Mouse (Mus musculus): ENCODE measurements around the gene Arap2.
"Not testable (repeated sequence)": the region's sequence is repeated elsewhere in the genome, so short reads cannot be mapped to it uniquely, and the experiment has no call there.

Gene Arap2

DNA sequence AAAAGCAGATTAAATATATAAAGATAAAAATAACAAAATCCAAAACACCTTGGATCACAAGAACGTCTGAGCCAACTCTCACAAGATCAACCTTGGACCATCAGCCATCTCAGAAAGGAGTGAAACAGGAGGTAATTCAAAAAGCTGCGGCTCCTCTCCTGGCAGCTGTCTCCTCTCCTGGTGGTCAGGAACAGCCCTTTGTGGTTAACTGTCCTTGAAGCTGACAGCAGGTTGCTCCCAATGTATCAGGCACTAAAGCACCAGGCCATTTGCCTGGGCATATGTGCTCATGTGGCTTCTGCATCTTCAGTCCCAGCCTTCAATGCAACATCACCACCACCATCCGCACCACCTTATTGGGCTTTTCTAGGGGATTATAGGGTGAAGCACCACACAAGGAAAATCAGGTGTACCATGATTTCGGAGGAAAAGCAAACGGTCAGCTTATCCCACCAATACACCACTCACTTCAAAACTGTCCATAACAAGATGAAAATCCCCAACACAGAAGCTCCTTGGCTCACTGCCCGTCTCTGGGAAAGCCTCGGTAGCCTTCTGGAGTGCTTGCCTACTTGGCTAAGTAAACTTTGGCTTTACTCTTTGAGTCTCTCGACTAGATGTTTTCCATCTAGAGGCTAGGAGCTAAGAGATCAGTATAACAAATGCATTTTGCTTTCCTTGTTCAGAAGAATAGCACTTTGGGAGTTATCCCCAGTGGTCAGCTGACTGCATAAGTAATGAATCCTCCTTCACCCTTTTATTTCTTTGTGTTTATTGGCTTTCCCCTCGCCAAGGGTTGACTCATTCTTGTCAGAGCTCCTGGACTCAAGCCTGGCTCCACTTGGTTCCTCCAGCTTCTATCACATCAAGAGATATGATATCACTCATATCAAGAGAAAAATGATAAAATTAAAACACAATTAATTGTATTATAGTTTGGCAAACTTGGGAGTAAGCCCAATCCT lies 26.2 kb downstream of the Arap2 start:
- no peak for DNase-seq

DNA sequence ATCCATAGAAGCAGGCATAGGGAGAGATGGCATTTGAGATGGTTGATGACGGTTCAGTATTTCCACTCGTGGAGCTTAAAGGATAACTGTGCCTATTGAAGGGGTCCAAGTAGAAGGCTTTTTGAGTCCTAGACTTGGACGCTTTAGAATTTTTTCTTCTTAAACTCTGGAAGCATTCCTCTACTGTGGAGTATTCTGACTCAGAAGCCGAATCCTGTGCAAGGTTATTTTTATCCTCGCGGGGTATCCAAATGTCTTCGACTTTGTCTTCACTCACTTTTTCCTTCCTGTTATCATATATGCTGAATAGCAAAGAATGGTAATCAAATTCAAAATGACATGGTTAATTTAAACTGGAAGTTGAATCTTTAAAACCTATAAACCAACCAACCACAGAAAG lies 35.4 kb downstream of the Arap2 start:
- not testable (repeated sequence) for DNase-seq

- DNase-seq: no peak
Measured at GRCm38 (mm10) chr5:62725551-62725950, 40.4 kb downstream of the Arap2 start.

- DNase-seq: no peak
Measured at GRCm38 (mm10) chr5:62723261-62724105, 42.5 kb downstream of the Arap2 start.

DNA sequence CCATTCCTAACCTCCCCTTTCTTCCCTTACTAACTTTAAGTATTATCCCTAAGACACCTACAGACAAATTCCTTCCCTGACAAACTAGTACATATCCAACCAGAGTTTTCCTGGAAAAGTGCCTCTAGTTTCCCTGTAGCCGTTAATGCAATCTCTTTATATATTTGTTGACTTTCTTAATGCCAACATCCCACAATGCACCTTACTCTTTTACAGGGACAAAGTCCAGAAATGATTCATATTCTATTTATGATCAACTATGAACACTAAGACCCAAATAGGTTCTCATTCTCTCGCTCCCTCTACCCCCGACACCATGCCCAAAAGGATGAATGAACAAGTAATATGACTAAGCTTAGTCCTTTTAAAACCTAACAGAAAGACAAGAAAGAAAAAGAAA lies 49.5 kb downstream of the Arap2 start:
- no peak for DNase-seq

DNA sequence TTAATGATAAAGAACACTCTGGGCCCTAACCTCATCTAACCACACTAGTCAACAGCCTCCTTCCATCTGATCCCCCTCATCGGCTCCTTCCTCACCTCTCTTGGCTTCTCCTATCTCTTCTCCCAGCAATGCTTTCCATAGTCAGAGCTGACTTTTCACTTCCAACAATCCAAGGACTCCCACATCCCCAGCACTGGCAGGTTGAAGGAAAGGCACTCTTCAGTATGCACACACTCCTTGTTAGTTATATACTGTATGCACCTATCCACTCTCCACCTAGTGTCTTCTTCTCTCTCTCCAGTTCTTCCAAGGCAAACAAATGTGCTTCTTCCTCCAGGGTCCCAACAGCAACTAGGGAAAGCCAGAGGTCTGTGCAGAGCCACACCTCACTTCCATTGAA lies 50.0 kb downstream of the Arap2 start:
- no peak for DNase-seq

- no peak for DNase-seq
Measured at GRCm38 (mm10) chr5:62715436-62715835, 50.5 kb downstream of the Arap2 start.

DNA sequence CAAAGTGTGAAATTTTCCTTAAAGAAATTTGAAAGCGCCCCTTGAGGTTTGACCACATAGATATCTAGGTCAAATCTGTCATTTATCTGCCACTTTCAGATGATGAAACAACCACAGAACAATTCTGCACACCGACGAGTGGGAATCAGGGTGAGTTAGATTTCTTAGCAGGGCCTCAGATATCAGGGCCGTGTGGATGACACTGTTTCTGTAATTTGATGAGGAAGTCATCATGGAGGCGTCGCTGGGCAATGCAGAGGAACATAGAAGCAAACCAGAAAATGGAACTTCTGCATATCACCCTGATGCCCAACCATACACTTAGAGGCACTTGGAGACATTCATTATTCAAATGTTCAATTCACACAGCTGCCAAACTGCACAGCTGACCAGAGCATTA lies 55.0 kb downstream of the Arap2 start:
- no peak for DNase-seq

DNA sequence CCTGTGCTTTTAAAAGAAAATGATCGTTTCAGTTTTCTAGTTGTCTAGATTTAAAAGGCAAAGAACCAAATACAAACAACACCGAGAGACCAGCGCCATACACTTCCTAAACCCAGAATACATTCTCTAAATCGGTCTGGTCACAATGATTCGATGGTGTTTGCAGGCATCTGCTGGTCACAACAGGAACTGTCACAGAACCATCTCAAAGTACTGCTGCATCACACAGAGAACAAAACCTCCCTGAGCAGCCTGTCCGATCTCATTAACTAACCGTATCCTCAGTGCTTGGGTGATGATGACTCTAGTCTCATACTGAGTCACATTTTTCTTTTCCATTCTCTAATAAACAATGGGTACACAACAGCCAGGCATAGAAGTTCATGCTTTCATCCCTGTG lies 59.1 kb downstream of the Arap2 start:
- peak; percentile 48 for DNase-seq

DNA sequence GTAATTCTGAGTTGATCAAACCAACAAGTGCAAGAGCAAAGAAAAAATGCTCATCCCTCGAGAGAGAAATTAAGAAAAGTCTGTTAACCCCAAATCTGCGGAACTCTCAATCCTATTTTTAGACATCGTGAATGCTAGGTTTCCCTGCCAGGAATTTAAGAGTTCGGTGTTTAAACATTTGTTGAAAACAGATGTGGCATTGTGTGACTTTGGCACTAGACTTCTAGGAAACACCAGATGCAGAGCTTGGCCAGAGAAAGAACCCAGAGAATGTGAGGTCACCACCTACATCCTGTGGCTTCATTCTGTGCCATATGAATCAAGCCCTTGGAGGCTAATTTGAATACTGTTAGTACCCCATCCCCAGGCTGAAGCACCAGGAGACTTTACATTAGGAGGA lies 76.0 kb downstream of the Arap2 start:
- DNase-seq: no peak

DNA sequence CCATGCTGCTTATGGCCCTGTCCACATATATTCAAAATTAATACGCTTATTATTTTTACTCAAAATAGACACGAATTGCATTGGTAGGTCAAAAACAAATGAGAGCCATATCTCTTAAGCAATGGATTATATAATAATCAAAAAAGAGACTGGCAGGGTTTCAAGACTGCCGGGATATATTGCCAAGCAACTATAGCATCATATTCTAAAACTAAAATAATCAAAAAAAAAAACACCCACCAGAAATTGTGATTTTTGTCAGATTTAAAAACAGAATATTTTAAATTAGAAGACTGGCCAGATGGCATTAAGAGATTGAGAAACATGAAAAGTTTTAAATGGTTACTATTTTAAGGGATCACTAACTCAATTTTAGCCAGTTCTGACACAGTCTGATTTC lies 82.2 kb downstream of the Arap2 start:
- DNase-seq: no peak

DNA sequence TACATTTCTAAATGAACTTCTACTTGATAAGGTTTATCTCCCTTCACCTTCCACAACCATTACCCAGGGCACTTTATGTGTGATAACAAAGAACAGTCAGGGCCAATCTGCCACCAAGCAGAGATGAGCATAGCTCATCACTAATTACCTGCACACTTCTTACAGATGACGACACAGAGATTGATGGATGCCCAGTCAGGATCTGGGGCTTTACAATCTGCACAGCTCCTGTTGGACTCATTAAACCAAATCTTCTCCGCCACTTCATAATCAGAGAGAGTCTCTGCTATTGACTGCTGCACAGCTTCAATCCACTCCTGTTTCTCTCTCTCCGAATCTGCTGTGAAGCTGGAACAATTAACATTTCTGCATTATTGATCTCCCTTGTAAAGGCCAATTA lies 82.8 kb downstream of the Arap2 start:
- no peak for DNase-seq

DNA sequence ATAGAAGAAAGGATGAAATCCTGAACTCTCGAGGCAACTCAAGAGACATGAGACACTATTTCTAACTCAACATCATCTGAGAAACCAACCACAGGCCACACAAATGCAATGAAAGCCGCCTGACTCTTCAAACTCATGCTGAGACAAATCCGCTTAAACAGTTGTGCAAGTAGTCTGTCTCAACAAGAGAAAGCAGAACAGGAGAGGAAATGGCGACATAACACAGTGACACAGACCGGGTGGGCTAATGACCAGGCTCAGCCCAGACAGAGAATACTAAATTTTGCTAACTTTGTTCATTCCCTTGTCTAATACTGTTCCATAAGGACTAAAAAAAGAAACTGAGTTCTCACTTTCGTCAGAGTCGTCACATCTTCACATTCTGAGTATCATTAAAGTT lies 88.6 kb downstream of the Arap2 start:
- no peak for DNase-seq

GRCm38 (mm10) chr5:62672736-62673436 lies 93.1 kb downstream of the Arap2 start:
- DNase-seq: no peak

DNA sequence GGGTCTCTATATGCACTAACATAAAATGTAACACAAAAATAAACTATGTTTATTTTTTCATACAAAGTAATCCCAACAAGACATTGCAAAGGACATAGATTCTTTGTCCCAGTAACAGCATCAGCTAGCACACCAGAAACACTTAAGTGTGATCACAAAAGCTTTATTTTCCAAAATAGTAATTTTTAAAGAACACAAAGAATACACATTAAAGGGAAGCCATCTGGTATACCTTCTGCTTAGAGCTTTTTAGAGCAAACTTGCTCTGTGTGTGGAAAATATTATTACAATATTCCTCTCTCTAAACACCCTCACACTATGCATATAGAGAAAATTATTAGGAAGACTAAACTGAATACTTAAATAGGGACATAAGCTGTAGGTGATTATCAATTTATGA lies 100.6 kb downstream of the Arap2 start:
- DNase-seq: no peak

- no peak for DNase-seq
Measured at GRCm38 (mm10) chr5:62664847-62665246, 101.1 kb downstream of the Arap2 start.

GRCm38 (mm10) chr5:62663206-62663605 lies 102.8 kb downstream of the Arap2 start:
- peak; percentile 30 for DNase-seq

- no peak for DNase-seq
Measured at GRCm38 (mm10) chr5:62653924-62654323, 112.0 kb downstream of the Arap2 start.

DNA sequence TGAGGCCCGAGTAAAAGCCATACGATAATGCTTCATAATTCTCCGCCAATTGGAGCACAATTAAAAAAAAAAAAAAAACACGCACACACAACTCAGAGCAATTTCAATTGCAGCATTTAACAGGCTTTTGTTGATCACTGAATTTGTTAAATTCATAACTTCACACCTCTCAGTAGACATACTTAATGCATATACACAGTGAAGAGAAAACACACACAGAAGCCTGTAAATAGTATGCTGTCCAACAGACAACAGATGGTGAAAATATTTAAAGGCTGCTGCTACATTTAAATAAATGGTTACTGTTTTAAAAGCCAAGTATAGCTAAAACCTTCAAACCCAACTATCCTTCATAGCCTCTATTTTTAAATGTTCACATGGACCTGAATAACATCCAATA lies 123.6 kb downstream of the Arap2 start:
- DNase-seq: no peak

- no peak for DNase-seq
Measured at GRCm38 (mm10) chr5:62640501-62640900, 125.5 kb downstream of the Arap2 start.

DNA sequence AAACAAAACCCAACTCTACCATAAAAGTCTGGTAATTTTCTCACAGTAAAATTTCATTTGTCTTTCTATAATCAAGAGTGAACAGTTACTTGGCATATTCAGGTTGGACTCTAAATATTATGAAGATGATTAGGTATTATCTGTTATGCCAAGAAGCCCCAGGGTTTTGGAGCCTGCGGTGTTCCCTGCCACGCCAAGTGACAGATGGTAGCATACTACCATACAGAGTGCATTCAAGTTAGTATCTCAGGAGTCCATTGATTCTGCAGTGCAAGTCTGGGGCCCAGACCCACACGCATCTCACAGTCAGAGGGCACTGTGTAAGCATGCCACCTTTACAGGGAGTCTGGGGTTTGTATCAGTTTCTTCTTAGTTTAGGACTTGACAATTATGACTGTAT lies 129.6 kb downstream of the Arap2 start:
- DNase-seq: no peak

GRCm38 (mm10) chr5:62628901-62629300 lies 137.1 kb downstream of the Arap2 start:
- DNase-seq: no peak

DNA sequence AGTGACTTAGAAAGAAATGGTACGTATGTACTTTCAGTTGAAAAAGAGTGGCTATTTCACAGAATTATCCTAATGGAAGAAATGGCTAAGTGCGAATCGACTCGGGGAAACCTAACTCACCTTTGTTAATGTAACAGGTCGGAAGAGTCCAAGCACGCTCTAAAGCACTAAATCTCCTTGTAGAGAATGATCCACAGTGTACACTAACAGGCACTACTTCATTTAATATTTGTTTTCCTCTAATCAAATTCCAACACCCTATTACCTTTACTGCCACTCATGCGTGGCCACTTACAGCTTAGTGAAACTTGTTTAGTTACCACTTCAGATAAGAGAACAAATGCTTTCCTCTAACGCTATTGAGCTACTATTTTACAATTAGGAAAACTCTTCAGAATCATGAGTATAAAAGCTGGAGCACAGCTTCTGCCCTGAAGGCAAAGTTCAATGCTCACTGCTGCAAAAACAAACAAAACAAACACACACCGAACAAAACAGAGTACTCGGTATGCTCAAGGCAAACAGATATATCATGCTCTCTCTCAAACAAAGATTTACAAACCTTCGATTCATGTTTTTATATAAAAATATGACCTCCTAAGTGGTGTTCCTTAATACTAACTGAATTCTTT lies 143.0 kb downstream of the Arap2 start:
- DNase-seq: no peak
